Mouse (Mus musculus) cortical plate, adult 2 months (tissue): Measurements from ENCODE around the gene Oxnad1. TPM values are rescaled to one million over a fixed set of nuclear protein-coding genes. Genes with fewer than 3 reads are reported as not detected.
A peak's percentile ranks its signal among the peaks of the same experiment; 100 is the strongest.
"Not testable (repeated sequence)": the region's sequence is repeated elsewhere in the genome, so short reads cannot be mapped to it uniquely, and the experiment has no call there.

Experiments
- H3K27ac ChIP-seq: fragments of 200-500 bp; 2 replicates; pipeline ENCODE4 v1.5.1; 2012; ENCODE audit warnings: low read length, control low read depth, inconsistent platforms; ENCODE audit not compliant: insufficient read depth
- H3K4me1 ChIP-seq: fragments of 200-500 bp; 2 replicates; pipeline ENCODE4 v1.6.1; 2011; ENCODE audit warnings: low read length; ENCODE audit not compliant: control insufficient read depth, insufficient read depth
- H3K4me3 ChIP-seq: fragments of 200-500 bp; 2 replicates; pipeline ENCODE4 v1.5.1; 2011; ENCODE audit warnings: mild to moderate bottlenecking, low read length, control low read depth; ENCODE audit not compliant: insufficient read depth
- CTCF ChIP-seq: fragments of 200-500 bp; IDR thresholded peaks from 2 replicates; pipeline ENCODE4 v1.5.1; 2011; ENCODE audit warnings: mild to moderate bottlenecking, control low read depth, low read length; ENCODE audit not compliant: insufficient read depth; ENCODE audit errors: extremely low read depth
- POLR2A ChIP-seq: fragments of 200-500 bp; IDR thresholded peaks from 2 replicates; pipeline ENCODE4 v1.6.1; 2011; ENCODE audit warnings: mild to moderate bottlenecking, low read length, control low read depth; ENCODE audit not compliant: insufficient read depth; ENCODE audit errors: extremely low read depth
- polyA plus RNA-seq: library from polyadenylated mRNA; depleted of rRNA; stranded (reverse); fragments of >200 nt; gene quantifications from 2 replicates; pipeline ENCODE4 v1.2.3, GENCODE M21; 2012

The Oxnad1 gene
- polyA plus RNA-seq, 1 experiment = 20.5 TPM

GRCm38 (mm10) chr14:32086226-32086625 lies 1.1 kb downstream of the Oxnad1 start:
- peaks cover 3% of the 10 kb centered on the region; the same call in 1 of the 2 replicates for H3K4me1 ChIP-seq
- TF ChIP-seq POLR2A = no peak
- TF ChIP-seq CTCF = no peak
- peak overlapping the region; percentile 48 for H3K4me3 ChIP-seq
- no peak overlapping the region for H3K27ac ChIP-seq

GRCm38 (mm10) chr14:32087584-32088248 lies 2.5 kb downstream of the Oxnad1 start:
- H3K4me3 ChIP-seq, H3K4me1 ChIP-seq, H3K27ac ChIP-seq: not testable (repeated sequence)

GRCm38 (mm10) chr14:32091124-32091523 lies 6.0 kb downstream of the Oxnad1 start:
- Histone ChIP-seq H3K27ac (no peak overlapping the region), H3K4me1 (peaks cover 1% of the 10 kb centered on the region; the same call in 1 of the 2 replicates), H3K4me3 (no peak overlapping the region)
- TF ChIP-seq CTCF = no peak

- no peaks in the 10 kb centered on the region for H3K4me1 ChIP-seq
- no peak overlapping the region for H3K4me3 ChIP-seq
- H3K27ac ChIP-seq = no peak overlapping the region
- TF ChIP-seq CTCF (no peak), POLR2A (no peak)
Measured at GRCm38 (mm10) chr14:32091704-32092103, 6.5 kb downstream of the Oxnad1 start.

GRCm38 (mm10) chr14:32093018-32093417 lies 7.8 kb downstream of the Oxnad1 start:
- H3K4me3 ChIP-seq = no peak overlapping the region
- H3K27ac ChIP-seq = no peak overlapping the region
- H3K4me1 ChIP-seq = no peaks in the 10 kb centered on the region
- no peak for TF ChIP-seq CTCF
- no peak for TF ChIP-seq POLR2A

- no peak for TF ChIP-seq CTCF
- TF ChIP-seq POLR2A = no peak
- no peaks in the 10 kb centered on the region for H3K4me1 ChIP-seq
- no peak overlapping the region for H3K27ac ChIP-seq
- H3K4me3 ChIP-seq = no peak overlapping the region
Measured at GRCm38 (mm10) chr14:32093500-32094117, 8.4 kb downstream of the Oxnad1 start.

GRCm38 (mm10) chr14:32095646-32096045 lies 10.5 kb downstream of the Oxnad1 start:
- Histone ChIP-seq H3K4me3 (no peak overlapping the region), H3K4me1 (no peaks in the 10 kb centered on the region), H3K27ac (no peak overlapping the region)
- TF ChIP-seq POLR2A = no peak
- TF ChIP-seq CTCF = no peak

GRCm38 (mm10) chr14:32096740-32097139 lies 11.6 kb downstream of the Oxnad1 start:
- TF ChIP-seq CTCF (no peak), POLR2A (no peak)
- H3K27ac ChIP-seq = no peak overlapping the region
- H3K4me3 ChIP-seq = no peak overlapping the region
- no peaks in the 10 kb centered on the region for H3K4me1 ChIP-seq

- no peak overlapping the region for H3K4me3 ChIP-seq
- no peak overlapping the region for H3K27ac ChIP-seq
- TF ChIP-seq POLR2A (no peak), CTCF (no peak)
- H3K4me1 ChIP-seq = no peaks in the 10 kb centered on the region
Measured at GRCm38 (mm10) chr14:32097691-32098090, 12.5 kb downstream of the Oxnad1 start.

GRCm38 (mm10) chr14:32098951-32099350 lies 13.8 kb downstream of the Oxnad1 start:
- Histone ChIP-seq H3K27ac (no peak overlapping the region), H3K4me3 (no peak overlapping the region), H3K4me1 (no peaks in the 10 kb centered on the region)
- TF ChIP-seq CTCF (no peak), POLR2A (no peak)

- TF ChIP-seq CTCF (no peak), POLR2A (no peak)
- Histone ChIP-seq H3K4me3 (no peak overlapping the region), H3K27ac (no peak overlapping the region), H3K4me1 (no peaks in the 10 kb centered on the region)
Measured at GRCm38 (mm10) chr14:32103556-32103955, 18.4 kb downstream of the Oxnad1 start.
